Mouse (Mus musculus) lung, postnatal 0 days (tissue): ENCODE data around the gene Asgr1.

Source experiments
- CTCF ChIP-seq: IDR thresholded peaks from 2 replicates; pipeline ENCODE4 v1.5.1; 2016; ENCODE audit warnings: antibody characterized with exemption, mild to moderate bottlenecking
- EP300 ChIP-seq: IDR thresholded peaks from 2 replicates; pipeline ENCODE4 v1.6.1; 2016; ENCODE audit warnings: antibody characterized with exemption, mild to moderate bottlenecking, control low read depth

GRCm38 (mm10) chr11:70053156-70053555, 729 bp upstream of the Asgr1 start:
- TF ChIP-seq CTCF, result no peak
- TF ChIP-seq EP300, result no peak
